ENCODE assay signal across 8 mouse cellular contexts in genomic region chr10:7883524-7883923, GRCm38 (mm10). TPM values are rescaled to one million over a fixed set of nuclear protein-coding genes. Genes with fewer than 3 reads are reported as not detected.
DNase-seq lines count a peak whose midpoint lies in the region; ATAC-seq and TF ChIP-seq lines count a peak whose summit lies in the region.

No protein-coding gene starts in this region.

- POLR2A ChIA-PET in Patski (lab: Charles Lee): no interaction called here

- peaks cover 11% of the 10 kb centered on the region for H3K27me3 ChIP-seq in Patski
- H3K27me3 ChIP-seq in hindbrain, embryonic 12.5 days: no peaks in the 10 kb centered on the region

- no peak overlapping the region for H3K4me3 ChIP-seq in hindbrain, embryonic 12.5 days

- TF ChIP-seq CTCF in Patski (IDR thresholded peaks at IDR 0.05): peak; percentile 90

- H3K27ac ChIP-seq in hindbrain, embryonic 12.5 days: no peak overlapping the region

- H3K4me2 ChIP-seq in hindbrain, embryonic 12.5 days (replicated peaks): no peak overlapping the region

- no peaks in the 10 kb centered on the region for H3K4me1 ChIP-seq in hindbrain, embryonic 12.5 days

- peak; percentile 17 for DNase-seq in Patski (ENCODE audit: low read depth, low spot score)
- peak; percentile 76 to 86 for DNase-seq in cerebellum, adult 18-20 months
- peak; percentile 83 for DNase-seq in forelimb bud, embryonic 11.5 days (ENCODE audit: low read depth, low spot score)
- peak; percentile 82 to 88 for DNase-seq in layer of hippocampus, postnatal 10 days (ENCODE audit: low spot score in 2 of 2)
- peak; percentile 74 for DNase-seq in lung, postnatal 25 days (ENCODE audit: low spot score)
- DNase-seq in retina, postnatal 7 days (ENCODE audit: low read depth, low spot score): peak; percentile 65
- peak; percentile 78 for DNase-seq in urinary bladder, postnatal 14 days (ENCODE audit: low spot score)

- no peak overlapping the region for H3K9ac ChIP-seq in hindbrain, embryonic 12.5 days

- WGBS in hindbrain, embryonic 12.5 days: 7% methylated on average over 5 of the region's 5 CpGs

- no peak for ATAC-seq in Patski
- peak; percentile 81 for ATAC-seq in hindbrain, embryonic 12.5 days (ENCODE audit: low FRiP score)

- CTCF ChIA-PET in Patski (lab: Charles Lee): interaction anchor here (1.2 to 2.9 kb wide), 6 partner anchors 9 to 356 kb away, joined by 3 to 20 read pairs (median 4); no protein-coding TSS in a partner anchor

- no peaks in the 10 kb centered on the region for H3K9me3 ChIP-seq in hindbrain, embryonic 12.5 days (replicated peaks)

- in situ Hi-C loops in Patski (cut with MboI; ENCODE audit: low pct_unique_long_range_greater_than_20kb): loop anchor here (5.0 to 10.0 kb wide), 3 partner anchors 314 to 831 kb away; no protein-coding TSS in a partner anchor

- H3K36me3 ChIP-seq in hindbrain, embryonic 12.5 days: no peaks in the 10 kb centered on the region

RNA-seq across cellular contexts. Expression of gene Zc3h12d, which starts 51.3 kb away (rescaled TPM):
- not detected for polyA plus RNA-seq in Patski (2021)
- 0.19 and 0.25 TPM in 2 replicates for polyA plus RNA-seq in hindbrain, embryonic 12.5 days (2016; fragmentation: Nextera tagmentation; extraction: Ambion mirVana)
- total RNA-seq in layer of hippocampus, postnatal 10 days (2021): under 1 TPM; 0.16 to 0.22 TPM

Comparison
In these comparisons a context has a peak if more than half of its experiments do, and no peak if none do; other contexts are left out.
1. DNase-seq: peak in every context shown above with its lines; median percentile 85 in layer of hippocampus, postnatal 10 days; 83 in forelimb bud, embryonic 11.5 days; 81 in cerebellum, adult 18-20 months; 78 in urinary bladder, postnatal 14 days; 74 in lung, postnatal 25 days; 65 in retina, postnatal 7 days; 17 in Patski.